Mouse (Mus musculus): ENCODE measurements around the gene Olfr1157.

Gene Olfr1157

DNA sequence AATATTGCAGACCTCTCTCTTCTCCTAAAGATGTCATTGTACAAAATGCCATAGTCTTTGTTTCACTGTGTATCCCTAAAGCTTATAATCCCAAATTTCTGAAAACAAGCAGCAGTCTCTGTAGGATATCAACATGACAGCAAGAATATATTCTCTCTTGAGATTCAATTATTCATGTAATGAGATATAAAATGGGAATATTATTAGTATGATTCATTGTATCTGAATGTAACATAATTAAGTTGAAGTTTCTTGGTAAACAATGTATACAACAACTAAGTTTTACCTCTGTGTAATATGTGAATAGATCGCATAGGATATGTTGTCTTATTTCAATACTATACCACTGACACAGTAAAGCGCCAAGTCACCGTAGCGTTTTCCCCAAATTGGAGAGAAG lies at the start of gene Olfr1157:
Gene Olfr1157, minus strand, starts transcription at position 101 of the 400 bp plus-strand sequence.
- DNase-seq (ENCODE audit: low spot score) = no peak

DNA sequence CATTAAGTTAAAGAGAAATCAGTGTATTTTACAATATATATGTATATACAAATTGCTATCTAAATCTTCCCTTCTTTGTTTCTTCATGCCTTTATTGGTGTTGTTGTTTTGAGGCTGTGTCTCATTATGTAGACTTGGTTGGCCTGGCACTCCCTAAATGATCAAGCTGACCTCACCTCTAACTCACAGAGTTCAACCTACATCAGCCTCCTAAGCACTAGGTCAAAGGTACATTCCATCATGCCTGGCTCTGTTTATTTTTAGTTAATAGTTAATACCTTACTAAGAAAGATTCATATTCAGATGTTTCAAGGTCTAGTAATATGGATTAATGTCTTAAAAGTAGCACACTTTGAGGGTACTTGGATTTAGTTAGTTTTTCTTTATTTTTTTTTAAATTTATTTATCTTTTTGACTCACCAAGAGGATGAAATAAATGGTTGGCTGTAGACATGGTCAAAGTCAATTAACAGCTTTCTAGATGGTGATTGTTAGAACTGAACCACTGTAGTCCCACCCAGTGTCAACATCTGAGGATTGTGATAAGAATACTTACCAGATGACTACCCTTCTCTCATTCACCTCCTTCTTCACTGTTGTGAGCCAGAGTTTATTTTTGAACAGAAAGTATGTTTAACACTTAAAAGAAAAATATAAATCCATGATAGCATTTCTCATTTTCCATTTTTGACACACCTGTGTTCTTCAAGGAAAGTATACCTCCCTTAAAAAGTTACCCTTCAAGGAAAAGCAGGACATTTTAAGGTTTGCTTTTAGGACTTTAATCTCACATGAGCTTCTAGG lies 39.6 kb upstream of the Olfr1157 start, which contains the start of gene Olfr1160:
Gene Olfr1160, minus strand, starts transcription at position 754 of the 804 bp plus-strand sequence.
- no peak for DNase-seq (ENCODE audit: low spot score)

DNA sequence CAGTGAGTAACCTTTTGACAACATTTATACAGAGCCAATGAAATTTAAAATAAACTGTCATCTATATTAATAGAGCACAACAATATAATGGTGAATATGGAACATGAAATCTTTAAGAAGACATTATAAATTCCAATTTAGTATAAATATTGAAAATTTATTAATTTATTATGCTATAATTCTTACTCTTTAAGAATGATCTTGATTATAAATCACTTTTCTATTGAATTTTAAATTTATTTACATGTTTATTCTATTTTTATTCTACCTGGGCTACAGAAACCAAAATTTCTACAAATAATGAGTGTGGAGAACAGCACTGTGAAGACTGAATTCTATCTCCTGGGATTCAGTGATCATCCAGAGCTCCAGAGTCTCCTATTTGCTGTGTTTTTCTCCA lies 21.7 kb upstream of the Olfr1157 start, which contains the start of gene Olfr1158:
Gene Olfr1158, plus strand, starts transcription at position 301 of the 400 bp plus-strand sequence.
- no peak for DNase-seq (ENCODE audit: low spot score)

- no peak for DNase-seq (ENCODE audit: low spot score)
Observed at GRCm38 (mm10) chr2:87974563-87974962, 6.5 kb upstream of the Olfr1157 start, which contains the start of gene Olfr74. Gene Olfr74, minus strand, starts transcription at chr2:87974663.

DNA sequence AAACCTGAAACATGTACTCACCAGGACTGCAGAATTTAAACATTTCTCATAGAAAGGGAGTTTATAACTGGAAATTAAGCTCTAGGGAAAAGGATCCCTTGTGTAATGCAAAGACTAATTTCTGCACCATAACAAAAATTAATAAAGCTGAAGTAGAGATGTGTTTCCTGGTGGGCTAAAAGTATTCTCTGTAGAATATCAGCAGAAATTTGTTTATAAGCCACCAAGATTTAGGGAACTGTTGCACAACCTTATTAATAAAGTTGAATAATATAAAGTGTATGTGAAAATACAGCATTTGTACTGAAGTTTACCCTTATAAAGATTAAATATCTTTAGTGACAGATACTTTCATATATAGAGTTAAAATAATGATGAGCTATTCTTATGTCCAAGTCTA lies 15.1 kb downstream of the Olfr1157 start, which contains the start of gene Olfr1156:
Gene Olfr1156, minus strand, starts transcription at position 101 of the 400 bp plus-strand sequence.
- DNase-seq (ENCODE audit: low spot score) = no peak

- no peak for DNase-seq (ENCODE audit: low spot score)
Observed at GRCm38 (mm10) chr2:87945037-87945436, 23.1 kb downstream of the Olfr1157 start, which contains the start of gene Olfr1155. Gene Olfr1155, minus strand, starts transcription at chr2:87945137.

All from layer of hippocampus, adult 11-12 months (tissue).